Mouse (Mus musculus) erythroblast, embryonic 14.5 days (primary cell): ENCODE results near the gene Ptges2. TPM values are rescaled to one million over a fixed set of nuclear protein-coding genes. Genes with fewer than 3 reads are reported as not detected.
"Not testable (repeated sequence)": the region's sequence is repeated elsewhere in the genome, so short reads cannot be mapped to it uniquely, and the experiment has no call there.

Experiments used
- H3K27me3 ChIP-seq: 2 replicates; pipeline ENCODE4 v1.6.1; 2012; ENCODE audit warnings: inconsistent platforms; ENCODE audit not compliant: control insufficient read depth
- H3K36me3 ChIP-seq: 2 replicates; pipeline ENCODE4 v1.6.1; 2012; ENCODE audit warnings: mild to moderate bottlenecking, inconsistent platforms; ENCODE audit not compliant: control insufficient read depth
- H3K4me1 ChIP-seq: 2 replicates; pipeline ENCODE4 v1.6.1; 2012; ENCODE audit warnings: inconsistent platforms; ENCODE audit not compliant: control insufficient read depth
- H3K4me3 ChIP-seq: replicated peaks from 2 replicates; pipeline ENCODE3; 2012; ENCODE audit warnings: moderate library complexity, mild to moderate bottlenecking, inconsistent platforms
- H3K9me3 ChIP-seq: 2 replicates; pipeline ENCODE4 v1.6.1; 2012; ENCODE audit warnings: low read length, inconsistent platforms, mixed read lengths; ENCODE audit not compliant: control insufficient read depth
- GATA1 ChIP-seq: IDR thresholded peaks from 2 replicates; pipeline ENCODE4 v1.6.1; 2012; ENCODE audit warnings: low read length, inconsistent platforms, mixed read lengths
- TAL1 ChIP-seq: IDR thresholded peaks from 3 replicates; pipeline ENCODE4 v1.6.1; 2012; ENCODE audit warnings: low read length, inconsistent platforms, mixed read lengths
- polyA plus RNA-seq: library from polyadenylated mRNA; stranded (reverse); fragments of >175 nt; gene quantifications from 2 replicates; pipeline ENCODE4 v1.2.3, GENCODE M21; 2012

The Ptges2 gene
- polyA plus RNA-seq, 1 experiment = 0.21 TPM

GRCm38 (mm10) chr2:32353836-32354235 lies 41.9 kb upstream of the Ptges2 start:
- H3K27me3 ChIP-seq = peaks cover 50% of the 10 kb centered on the region
- no peaks in the 10 kb centered on the region for H3K9me3 ChIP-seq
- peaks cover 15% of the 10 kb centered on the region for H3K4me1 ChIP-seq
- no peak for TF ChIP-seq GATA1
- no peak for TF ChIP-seq TAL1
- no peaks in the 10 kb centered on the region for H3K36me3 ChIP-seq
- H3K4me3 ChIP-seq = no peak overlapping the region

GRCm38 (mm10) chr2:32354336-32354895 lies 41.3 kb upstream of the Ptges2 start:
- Histone ChIP-seq H3K4me3 (no peak overlapping the region), H3K4me1 (peaks cover 15% of the 10 kb centered on the region), H3K27me3 (peaks cover 44% of the 10 kb centered on the region), H3K36me3 (no peaks in the 10 kb centered on the region), H3K9me3 (no peaks in the 10 kb centered on the region)
- TF ChIP-seq GATA1 = no peak
- no peak for TF ChIP-seq TAL1

- H3K36me3 ChIP-seq = no peaks in the 10 kb centered on the region
- H3K4me3 ChIP-seq = no peak overlapping the region
- peaks cover 31% of the 10 kb centered on the region for H3K27me3 ChIP-seq
- TF ChIP-seq GATA1 (no peak), TAL1 (no peak)
- H3K9me3 ChIP-seq = no peaks in the 10 kb centered on the region
- H3K4me1 ChIP-seq = peaks cover 20% of the 10 kb centered on the region
Observed at GRCm38 (mm10) chr2:32356216-32356615, 39.5 kb upstream of the Ptges2 start.

GRCm38 (mm10) chr2:32357710-32358109 lies 38.0 kb upstream of the Ptges2 start:
- H3K27me3 ChIP-seq = peaks cover 24% of the 10 kb centered on the region
- no peaks in the 10 kb centered on the region for H3K9me3 ChIP-seq
- TF ChIP-seq TAL1 (no peak), GATA1 (no peak)
- H3K4me3 ChIP-seq = no peak overlapping the region
- H3K4me1 ChIP-seq = peaks cover 30% of the 10 kb centered on the region
- H3K36me3 ChIP-seq = no peaks in the 10 kb centered on the region

- no peaks in the 10 kb centered on the region for H3K9me3 ChIP-seq
- no peak for TF ChIP-seq TAL1
- peaks cover 29% of the 10 kb centered on the region for H3K4me1 ChIP-seq
- peaks cover 17% of the 10 kb centered on the region for H3K27me3 ChIP-seq
- no peaks in the 10 kb centered on the region for H3K36me3 ChIP-seq
- no peak overlapping the region for H3K4me3 ChIP-seq
Observed at GRCm38 (mm10) chr2:32358381-32358780, 37.3 kb upstream of the Ptges2 start.

- TF ChIP-seq TAL1 = no peak
- no peak for TF ChIP-seq GATA1
- peak overlapping the region; percentile 81 for H3K4me3 ChIP-seq
- H3K27me3 ChIP-seq = peaks cover 16% of the 10 kb centered on the region
- peaks cover 37% of the 10 kb centered on the region for H3K4me1 ChIP-seq
- peaks cover 15% of the 10 kb centered on the region for H3K36me3 ChIP-seq
- H3K9me3 ChIP-seq = no peaks in the 10 kb centered on the region
Observed at GRCm38 (mm10) chr2:32360741-32361140, 35.0 kb upstream of the Ptges2 start.

GRCm38 (mm10) chr2:32361437-32361836 lies 34.3 kb upstream of the Ptges2 start:
- Histone ChIP-seq H3K4me3 (peak overlapping the region; percentile 81), H3K4me1 (peaks cover 37% of the 10 kb centered on the region), H3K36me3 (peaks cover 22% of the 10 kb centered on the region), H3K9me3 (no peaks in the 10 kb centered on the region), H3K27me3 (peaks cover 16% of the 10 kb centered on the region)
- TF ChIP-seq TAL1 = no peak
- TF ChIP-seq GATA1 = no peak

GRCm38 (mm10) chr2:32362274-32362673 lies 33.4 kb upstream of the Ptges2 start:
- peaks cover 16% of the 10 kb centered on the region for H3K27me3 ChIP-seq
- H3K4me1 ChIP-seq = peaks cover 37% of the 10 kb centered on the region
- H3K4me3 ChIP-seq = peak overlapping the region; percentile 78
- peaks cover 30% of the 10 kb centered on the region for H3K36me3 ChIP-seq
- H3K9me3 ChIP-seq = not testable (repeated sequence)

- Histone ChIP-seq H3K36me3 (peaks cover 36% of the 10 kb centered on the region), H3K4me1 (peaks cover 37% of the 10 kb centered on the region), H3K4me3 (peak overlapping the region; percentile 78), H3K27me3 (peaks cover 12% of the 10 kb centered on the region), H3K9me3 (no peaks in the 10 kb centered on the region)
- TF ChIP-seq TAL1 (no peak), GATA1 (no peak)
Observed at GRCm38 (mm10) chr2:32362817-32363340, 32.8 kb upstream of the Ptges2 start.

GRCm38 (mm10) chr2:32363376-32364106 lies 32.2 kb upstream of the Ptges2 start:
- Histone ChIP-seq H3K4me1 (peaks cover 37% of the 10 kb centered on the region), H3K9me3 (no peaks in the 10 kb centered on the region), H3K27me3 (peaks cover 12% of the 10 kb centered on the region), H3K36me3 (peaks cover 41% of the 10 kb centered on the region), H3K4me3 (peak overlapping the region; percentile 78)
- TF ChIP-seq TAL1 = no peak
- peak; percentile 92 for TF ChIP-seq GATA1
